Mouse (Mus musculus) testis, adult 2 months (tissue): ENCODE results near the gene Igsf21.

Experiments
- CTCF ChIP-seq: fragments of 200-500 bp; IDR thresholded peaks from 2 replicates; pipeline ENCODE4 v1.5.1; 2012; ENCODE audit warnings: low read depth, mild to moderate bottlenecking, inconsistent platforms, low read length, moderate library complexity; ENCODE audit not compliant: control insufficient read depth, insufficient read depth, insufficient replicate concordance
- POLR2A ChIP-seq: fragments of 200-500 bp; IDR thresholded peaks from 2 replicates; pipeline ENCODE4 v1.6.1; 2012; ENCODE audit warnings: low read depth, mild to moderate bottlenecking, inconsistent platforms, low read length, moderate library complexity; ENCODE audit not compliant: control insufficient read depth

GRCm38 (mm10) chr4:140269184-140269840, 22.7 kb upstream of the Igsf21 start:
- no peak for TF ChIP-seq POLR2A
- TF ChIP-seq CTCF: no peak
